Mouse (Mus musculus): ENCODE measurements around the gene Emilin2. TPM values are rescaled to one million over a fixed set of nuclear protein-coding genes. Genes with fewer than 3 reads are reported as not detected.

Emilin2 gene
- polyA plus RNA-seq, 1 experiment, result 10.1 TPM

GRCm38 (mm10) chr17:71204809-71205091 is 107.0 kb downstream of the Emilin2 start:
- no peak for DNase-seq (ENCODE audit: low read depth)

GRCm38 (mm10) chr17:71203998-71204808 is 107.6 kb downstream of the Emilin2 start:
- no peak for DNase-seq (ENCODE audit: low read depth)

Other genes starting within 250 kb of the Emilin2 start
- 10.7 and 12.5 TPM in 2 replicates for gene Lpin2, start 129.4 kb downstream of the Emilin2 start, polyA plus RNA-seq (2012; rRNA removed)
- gene Gm4707, start 147.9 kb upstream of the Emilin2 start, polyA plus RNA-seq (2012; rRNA removed), result 1.0 and 1.1 TPM in 2 replicates
- gene Smchd1, start 163.4 kb upstream of the Emilin2 start, polyA plus RNA-seq (2012; rRNA removed), result 9.3 and 10.2 TPM in 2 replicates
- 0.19 and 0.20 TPM in 2 replicates for gene Ndc80, start 214.9 kb upstream of the Emilin2 start, polyA plus RNA-seq (2012; rRNA removed)
- gene Spdya, start 240.1 kb upstream of the Emilin2 start, polyA plus RNA-seq (2012; rRNA removed), result 0.09 and 0.37 TPM in 2 replicates